Mouse (Mus musculus) thymus, adult 2 months (tissue): ENCODE data around the gene Cmss1.

Experiments
- CTCF ChIP-seq: fragments of 200-500 bp; IDR thresholded peaks from 2 replicates; pipeline ENCODE4 v1.5.1; 2012; ENCODE audit warnings: mild to moderate bottlenecking, control low read depth, low read length, moderate library complexity, borderline replicate concordance; ENCODE audit not compliant: control insufficient read depth, poor library complexity, insufficient read depth; ENCODE audit errors: extremely low read depth
- POLR2A ChIP-seq: fragments of 200-500 bp; IDR thresholded peaks from 2 replicates; pipeline ENCODE4 v1.6.1; 2012; ENCODE audit warnings: mild to moderate bottlenecking, low read length, control low read depth, moderate library complexity; ENCODE audit not compliant: control insufficient read depth, poor library complexity, insufficient read depth; ENCODE audit errors: extremely low read depth

GRCm38 (mm10) chr16:57585201-57585600 is 21.5 kb downstream of the Cmss1 start:
- TF ChIP-seq POLR2A (no peak), CTCF (no peak)
